Mouse (Mus musculus) gonadal fat pad, adult 2 months (tissue): ENCODE results near the gene Usp31. TPM values are rescaled to one million over a fixed set of nuclear protein-coding genes. Genes with fewer than 3 reads are reported as not detected.

Experiments
- DNase-seq: peaks from one replicate; pipeline ENCODE4 v3.0.0-alpha.2; 2012; ENCODE audit warnings: low read depth
- polyA plus RNA-seq: library from polyadenylated mRNA; depleted of rRNA; stranded (reverse); fragments of >200 nt; gene quantifications from 2 replicates; pipeline ENCODE4 v1.2.3, GENCODE M21; 2012; rRNA removed

Gene Usp31
- polyA plus RNA-seq, result 4.5 and 5.8 TPM in 2 replicates

GRCm38 (mm10) chr7:121707073-121707667, at the start of gene Usp31:
Usp31 (minus strand) TSS chr7:121707253.
- DNase-seq, result peak; percentile 60

- DNase-seq, result no peak
These were observed 47.7 kb upstream of the Usp31 start for GRCm38 (mm10) chr7:121754748-121755147.

GRCm38 (mm10) chr7:121750244-121750643, 43.2 kb upstream of the Usp31 start:
- DNase-seq, result no peak

GRCm38 (mm10) chr7:121737511-121738415, 30.7 kb upstream of the Usp31 start:
- DNase-seq, result peak; percentile 63

GRCm38 (mm10) chr7:121734171-121734831, 27.2 kb upstream of the Usp31 start, which contains the start of gene Scnn1g:
Scnn1g (plus strand) TSS chr7:121734479.
- DNase-seq, result peak; percentile 38

- DNase-seq, result no peak
These were observed 23.2 kb upstream of the Usp31 start for GRCm38 (mm10) chr7:121730225-121730624.

- DNase-seq, result no peak
These were observed 10.0 kb upstream of the Usp31 start for GRCm38 (mm10) chr7:121717031-121717430.

GRCm38 (mm10) chr7:121711171-121711570, 4.1 kb upstream of the Usp31 start:
- peak; percentile 28 for DNase-seq

GRCm38 (mm10) chr7:121706411-121707072, 511 bp downstream of the Usp31 start:
- DNase-seq, result no peak

- no peak for DNase-seq
These were observed 2.0 kb downstream of the Usp31 start for GRCm38 (mm10) chr7:121705051-121705450.

GRCm38 (mm10) chr7:121701983-121702382, 5.1 kb downstream of the Usp31 start:
- no peak for DNase-seq

GRCm38 (mm10) chr7:121700480-121700879, 6.6 kb downstream of the Usp31 start:
- DNase-seq, result no peak

GRCm38 (mm10) chr7:121699218-121699617, 7.8 kb downstream of the Usp31 start:
- no peak for DNase-seq

- DNase-seq, result no peak
These were observed 9.5 kb downstream of the Usp31 start for GRCm38 (mm10) chr7:121697574-121697973.

- no peak for DNase-seq
These were observed 9.9 kb downstream of the Usp31 start for GRCm38 (mm10) chr7:121697170-121697569.

- DNase-seq, result no peak
These were observed 15.2 kb downstream of the Usp31 start for GRCm38 (mm10) chr7:121691803-121692202.

- no peak for DNase-seq
These were observed 17.7 kb downstream of the Usp31 start for GRCm38 (mm10) chr7:121689338-121689737.

- no peak for DNase-seq
These were observed 21.7 kb downstream of the Usp31 start for GRCm38 (mm10) chr7:121685140-121685984.

- DNase-seq, result no peak
These were observed 25.9 kb downstream of the Usp31 start for GRCm38 (mm10) chr7:121681191-121681590.

GRCm38 (mm10) chr7:121677105-121677753, 29.8 kb downstream of the Usp31 start:
- no peak for DNase-seq
